In genomic region chr8:107955887-107956286, GRCm38 (mm10) we compare ENCODE assay signal across 9 mouse cellular contexts. TPM values are rescaled to one million over a fixed set of nuclear protein-coding genes. Genes with fewer than 3 reads are reported as not detected.
DNase-seq lines count a peak whose midpoint lies in the region; TF ChIP-seq lines count a peak whose summit lies in the region.
"Had no signal": no experiment of that assay in that cellular context is flagged by ENCODE, and none has a peak within 500 bp of the region (broad histone marks: within the 10 kb centered on the region; RNA-seq: fewer than 3 reads in every experiment).

No protein-coding gene starts in this region.

- no peak overlapping the region for H3K27ac ChIP-seq in gastrocnemius, adult 2 months
- no peak overlapping the region for H3K27ac ChIP-seq in layer of hippocampus, adult 2 months

- intact Hi-C loops in gastrocnemius, adult 2 months (cut with DNase I) = no loop called here

- no peak overlapping the region for H3K4me3 ChIP-seq in gastrocnemius, adult 2 months
- H3K4me3 ChIP-seq in layer of hippocampus, adult 2 months = no peak overlapping the region

- no peak for DNase-seq in gastrocnemius, adult 2 months
- no peak for DNase-seq in gastrocnemius, postnatal 25 days
- peak; percentile 19 for DNase-seq in lung, postnatal 10 days
- no peak for DNase-seq in lung, postnatal 36 days
- peak; percentile 39 to 62 for DNase-seq in layer of hippocampus, adult 2 months (ENCODE audit: low spot score in 2 of 2)
- peak; percentile 67 to 74 for DNase-seq in right cerebral cortex, postnatal 10 days (ENCODE audit: low spot score in 2 of 2)
- DNase-seq in urinary bladder, postnatal 4 days (ENCODE audit: low spot score in 2 of 2) = no peak
- DNase-seq in gastrocnemius, adult 18-20 months (ENCODE audit: low spot score) = no peak
- DNase-seq: thymus, adult 18-20 months had no signal

- peak; percentile 31; the same call in 1 of the 2 replicates for TF ChIP-seq CTCF in gastrocnemius, adult 2 months (IDR thresholded peaks at IDR 0.05)
- peak; percentile 69 for TF ChIP-seq CTCF in layer of hippocampus, adult 2 months (conservative IDR thresholded peaks at IDR 0.05)

RNA-seq across cellular contexts. Expression of gene Zfhx3, which starts 13.4 kb away (rescaled TPM):
- total RNA-seq in gastrocnemius, adult 2 months (2021) = 10 to 100 TPM; 14.1 to 17.7 TPM
- total RNA-seq in gastrocnemius, postnatal 25 days (2021) = 10 to 100 TPM; 11.9 to 13.3 TPM
- total RNA-seq in layer of hippocampus, adult 2 months (2021) = 1 to 10 TPM; 4.3 to 4.6 TPM
- 10 to 100 TPM; 16.8 to 19.0 TPM for total RNA-seq in gastrocnemius, adult 18-20 months (2021)

Comparison
In these comparisons a context has a peak if more than half of its experiments do, and no peak if none do; other contexts are left out.
1. DNase-seq: peak in lung, postnatal 10 days (single experiment), layer of hippocampus, adult 2 months (2 of 2) and right cerebral cortex, postnatal 10 days (2 of 2); none in gastrocnemius, adult 2 months (single experiment), gastrocnemius, postnatal 25 days (single experiment), lung, postnatal 36 days (single experiment), urinary bladder, postnatal 4 days (0 of 2) and gastrocnemius, adult 18-20 months (single experiment).